Mouse (Mus musculus) adrenal gland, adult (tissue): ENCODE results near the gene Dnajc4.

Experiments used
- DNase-seq, 2 experiments: peaks; one replicate each; pipeline ENCODE4 v3.0.0; 2022 to 2023; ENCODE audit warnings: low spot score in 1 of 2; ENCODE audit not compliant: inconsistent age in 2 of 2

The Dnajc4 gene

DNA sequence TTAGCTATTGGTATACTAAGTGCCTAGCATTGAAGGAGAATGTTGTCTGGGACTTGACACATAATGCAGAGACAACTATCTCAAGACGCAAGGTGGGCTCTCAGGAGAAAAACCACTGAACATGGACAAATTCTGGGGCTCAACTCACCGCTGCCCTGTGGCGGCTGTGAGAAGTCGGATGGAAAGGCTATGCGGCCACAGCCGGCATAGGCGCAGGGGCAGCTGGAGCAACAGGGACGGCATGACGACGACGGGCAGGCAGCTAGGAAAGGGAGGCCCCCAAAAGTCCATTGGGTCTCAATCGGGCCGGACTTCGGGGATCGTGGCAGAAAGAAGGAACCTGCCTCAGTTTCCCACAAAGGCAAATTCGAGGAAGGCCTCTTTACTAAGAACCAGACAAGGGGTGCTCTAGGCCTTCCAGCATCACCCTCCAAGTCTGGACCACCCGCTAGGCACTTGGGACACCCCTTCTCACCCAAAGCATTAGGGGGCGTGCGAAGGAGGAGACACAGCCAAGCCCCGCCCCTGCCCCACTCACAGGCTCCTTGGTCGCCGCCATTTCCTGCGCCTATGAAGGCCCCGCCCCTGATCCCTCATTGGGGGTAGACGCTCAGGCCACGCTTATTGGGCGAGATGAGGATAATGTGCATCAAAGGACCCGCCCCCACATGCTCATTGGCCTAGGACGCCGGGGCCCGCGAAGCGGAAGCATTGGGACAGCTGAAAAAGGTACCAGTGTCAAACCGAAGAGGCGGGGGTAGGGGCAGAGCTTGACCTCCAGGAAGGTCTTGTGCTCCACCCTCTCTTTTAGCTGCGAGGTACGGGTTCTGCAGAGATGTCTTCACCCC lies at the start of gene Dnajc4:
TSS of gene Dnajc4 (minus strand) at position 562 of the 848 bp plus-strand sequence.
- DNase-seq: peak; percentile 97 to 98

DNA sequence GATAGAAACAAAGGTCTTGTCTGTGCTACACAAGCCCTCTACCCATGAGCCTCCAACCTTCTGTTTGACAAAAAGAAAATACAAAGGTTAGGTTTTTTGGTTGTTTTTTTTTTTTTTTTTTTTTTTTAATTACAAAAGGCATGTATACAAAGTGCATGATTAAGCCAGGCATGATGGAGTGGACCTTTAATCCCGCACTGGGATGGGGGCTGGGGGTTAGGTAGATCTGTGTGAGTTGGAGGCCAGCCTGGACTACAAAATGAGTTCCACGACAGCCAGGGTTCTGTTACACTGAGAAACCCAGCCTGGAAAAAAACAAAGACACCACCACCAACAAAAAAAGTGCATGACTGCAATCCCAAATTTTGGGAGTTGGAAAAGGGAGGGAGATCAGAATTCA lies 48.8 kb upstream of the Dnajc4 start:
- no peak for DNase-seq

DNA sequence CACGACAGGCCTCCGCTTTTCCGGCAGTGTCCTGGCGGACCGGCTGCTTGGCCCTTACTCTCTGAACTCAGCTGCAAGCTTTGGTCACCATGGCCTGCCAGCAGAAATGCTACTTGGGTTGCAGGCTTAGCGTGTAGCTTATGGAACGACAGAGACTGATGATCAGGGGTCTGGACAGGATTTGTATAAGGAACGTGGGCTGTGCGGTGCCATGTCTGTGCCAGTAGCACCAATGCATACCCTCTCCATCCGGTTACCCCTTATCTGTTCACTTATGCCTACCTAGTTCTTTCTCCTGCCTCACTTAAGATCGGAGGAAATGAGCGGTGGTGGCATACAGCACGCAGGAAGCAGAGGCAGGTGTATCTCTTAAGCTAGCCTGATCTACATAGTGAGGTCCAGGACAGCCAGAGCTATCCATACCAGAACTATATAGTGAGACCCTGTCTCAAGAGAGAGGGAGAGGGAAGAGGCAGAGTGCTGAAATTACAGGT lies 48.3 kb upstream of the Dnajc4 start:
- DNase-seq: no peak

DNA sequence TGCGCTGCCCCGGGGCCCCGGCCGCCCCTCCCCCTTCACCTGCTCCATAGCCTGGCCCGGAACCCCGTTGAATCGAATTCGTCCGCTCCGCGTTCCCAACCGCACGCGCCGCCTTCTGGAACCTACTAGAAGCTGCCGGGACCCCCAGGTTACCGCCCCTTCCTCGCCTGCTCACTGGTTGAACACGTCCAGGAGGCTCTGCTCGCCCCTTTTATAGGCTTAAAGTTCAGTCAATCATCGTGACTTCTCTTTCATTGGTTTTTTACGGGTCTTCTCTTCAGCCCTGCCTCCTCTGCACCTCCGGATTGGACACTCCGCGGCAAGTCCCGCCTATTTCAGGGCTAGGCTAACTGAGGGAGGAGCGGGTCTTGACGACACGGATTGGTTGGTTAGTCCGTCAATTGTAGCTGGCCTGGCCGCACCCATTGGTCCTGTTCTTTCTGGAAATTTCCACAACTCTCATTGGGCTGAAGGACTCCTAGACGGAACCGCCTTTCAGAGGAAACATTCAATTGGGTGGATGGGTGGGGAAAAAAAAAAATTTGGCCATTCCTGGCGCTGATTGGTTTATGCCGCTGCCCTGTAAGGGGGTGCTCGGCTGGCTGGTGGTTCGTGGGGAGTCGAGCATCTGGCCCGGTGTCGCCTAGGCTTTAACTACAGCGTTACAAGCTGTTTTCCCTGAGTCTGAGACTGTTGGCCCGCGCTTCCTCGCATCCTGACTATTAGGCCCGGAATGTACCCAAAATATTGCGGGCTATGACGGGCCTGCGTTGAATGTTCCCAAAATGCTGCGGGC lies 47.7 kb upstream of the Dnajc4 start, which contains the start of gene Stip1:
TSS of gene Stip1 (minus strand) at position 127 of the 796 bp plus-strand sequence.
- peak; percentile 100 for DNase-seq

DNA sequence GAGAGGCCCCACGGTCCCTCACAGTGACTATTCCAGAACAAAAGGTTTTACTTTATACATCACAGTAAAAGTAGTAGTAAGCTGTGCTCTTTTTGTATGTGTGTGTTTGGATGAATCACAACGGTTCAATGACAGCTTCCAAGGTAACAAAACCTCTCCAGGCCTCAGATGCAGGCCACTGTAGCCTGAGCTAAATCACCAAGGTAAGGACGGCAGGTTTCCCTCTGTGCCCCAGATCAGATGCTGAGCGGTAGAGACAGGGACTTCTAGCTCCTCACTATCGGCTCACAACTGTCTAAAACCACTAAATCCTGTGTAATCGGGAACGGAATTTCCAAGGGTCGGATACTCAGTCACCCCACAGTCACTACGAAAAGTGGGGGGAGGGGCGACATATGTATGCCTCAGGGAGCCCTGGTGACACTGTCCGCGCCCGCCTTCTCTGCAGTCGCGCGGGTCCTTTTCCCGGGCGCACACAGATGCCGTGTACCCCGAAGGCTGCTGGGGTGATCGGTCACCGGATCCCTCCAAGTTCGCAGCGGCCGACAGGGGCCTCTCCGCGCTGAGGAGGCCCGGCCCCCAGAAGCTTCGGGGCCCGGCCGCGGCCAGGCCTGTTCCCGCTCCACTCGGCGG lies 46.8 kb upstream of the Dnajc4 start:
- DNase-seq: peak; percentile 75 to 89

DNA sequence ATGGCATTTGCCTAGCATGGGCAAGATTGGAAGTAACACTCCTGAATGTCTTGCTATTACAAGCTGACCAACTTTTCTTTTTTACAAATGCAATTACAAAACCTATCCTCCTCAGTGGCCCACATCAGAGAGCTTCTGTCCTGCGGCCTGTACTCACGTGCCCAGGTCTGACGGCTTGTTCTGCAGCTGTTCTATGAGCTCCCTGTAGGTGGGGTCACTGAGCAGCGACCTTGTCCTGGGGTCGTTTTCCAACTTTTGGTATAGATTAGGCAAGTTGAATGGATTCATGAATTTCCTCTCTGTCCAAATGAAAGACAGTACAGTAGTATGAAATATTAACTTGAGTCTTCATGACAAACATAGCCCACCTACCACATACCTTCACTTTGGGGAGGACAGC lies 41.6 kb upstream of the Dnajc4 start:
- no peak for DNase-seq

DNA sequence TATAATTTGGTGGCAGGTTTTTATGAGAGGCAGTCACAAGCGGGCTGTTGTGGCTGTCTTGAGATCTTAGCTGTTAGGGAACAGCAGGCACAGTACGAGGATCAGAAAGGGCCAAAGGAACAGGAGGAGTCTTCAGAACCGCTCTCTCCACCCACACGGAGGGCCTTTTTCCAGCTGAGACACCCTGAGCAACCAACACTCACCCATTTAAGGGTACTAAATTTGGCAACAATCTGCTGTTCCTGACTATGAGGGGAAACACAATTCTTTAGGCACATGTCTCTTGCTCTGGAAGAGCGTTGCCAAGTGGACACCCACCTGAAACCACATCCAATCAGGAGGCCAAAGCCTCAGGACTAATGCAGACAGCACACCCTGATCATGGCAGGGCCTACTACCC lies 37.2 kb upstream of the Dnajc4 start:
- no peak for DNase-seq

DNA sequence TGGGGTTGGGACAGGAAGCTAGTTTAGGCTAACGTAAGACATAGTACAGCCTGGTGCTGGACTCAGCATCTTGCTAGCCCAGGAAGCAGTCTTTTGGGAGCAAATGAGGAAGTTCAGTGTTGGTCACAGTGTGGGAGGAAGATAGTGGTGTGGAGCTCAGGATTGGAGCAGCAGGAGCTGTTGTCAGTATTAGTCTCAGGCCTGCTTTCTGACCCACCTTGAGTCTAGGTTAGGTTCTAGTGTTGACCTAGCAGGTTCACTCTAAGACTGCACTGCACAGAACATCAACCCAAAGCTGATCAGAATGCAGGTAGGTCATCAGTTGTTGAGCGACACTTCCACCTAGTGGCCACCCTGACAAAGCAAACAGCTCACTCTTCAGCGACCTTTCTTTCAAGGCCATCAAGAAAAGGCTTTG lies 27.9 kb upstream of the Dnajc4 start:
- peak; percentile 80 to 90 for DNase-seq

DNA sequence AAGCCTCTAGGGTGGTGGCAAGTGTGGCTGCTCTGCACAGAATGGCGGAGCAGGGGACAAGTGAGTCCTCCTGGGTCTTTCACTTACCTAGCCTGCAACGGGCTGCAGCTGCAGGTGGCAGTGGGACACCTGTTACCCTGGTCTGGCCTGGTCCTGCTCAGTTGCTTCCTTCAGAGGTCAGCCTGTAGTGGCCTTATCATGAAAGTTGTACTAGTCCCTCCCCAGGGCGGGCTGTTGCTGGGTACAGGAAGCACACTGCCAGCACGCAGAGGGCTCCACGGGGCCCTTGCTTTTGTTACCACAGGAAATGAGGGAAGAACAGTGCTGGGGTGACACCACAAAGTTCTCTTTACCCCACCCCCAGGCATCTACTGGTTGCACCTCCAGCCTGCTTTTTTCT lies 26.8 kb upstream of the Dnajc4 start, which contains the start of gene Fermt3:
TSS of gene Fermt3 (minus strand) at position 279 of the 400 bp plus-strand sequence.
- DNase-seq: peak; percentile 49 to 69

DNA sequence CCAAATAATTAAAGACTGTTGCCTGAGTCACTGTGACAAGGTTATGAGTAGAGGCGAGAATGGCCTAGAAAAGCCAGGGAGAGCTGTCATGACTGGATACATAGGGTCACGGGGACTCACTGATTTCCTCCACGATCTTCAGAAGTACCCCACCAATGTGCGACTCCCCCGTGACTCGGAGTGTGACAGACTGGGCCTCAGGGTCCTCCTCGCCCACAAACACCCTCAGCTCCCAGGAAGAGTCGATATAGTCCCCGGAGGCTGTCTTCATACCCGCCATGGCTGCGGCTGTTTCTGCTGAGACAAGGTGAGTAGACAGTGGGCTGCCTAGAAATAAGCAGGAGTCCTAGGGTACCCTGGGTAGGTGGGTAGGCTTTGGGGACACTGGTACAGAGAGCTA lies 26.2 kb upstream of the Dnajc4 start:
- DNase-seq: peak in 1 of 2 experiments; percentile 56

DNA sequence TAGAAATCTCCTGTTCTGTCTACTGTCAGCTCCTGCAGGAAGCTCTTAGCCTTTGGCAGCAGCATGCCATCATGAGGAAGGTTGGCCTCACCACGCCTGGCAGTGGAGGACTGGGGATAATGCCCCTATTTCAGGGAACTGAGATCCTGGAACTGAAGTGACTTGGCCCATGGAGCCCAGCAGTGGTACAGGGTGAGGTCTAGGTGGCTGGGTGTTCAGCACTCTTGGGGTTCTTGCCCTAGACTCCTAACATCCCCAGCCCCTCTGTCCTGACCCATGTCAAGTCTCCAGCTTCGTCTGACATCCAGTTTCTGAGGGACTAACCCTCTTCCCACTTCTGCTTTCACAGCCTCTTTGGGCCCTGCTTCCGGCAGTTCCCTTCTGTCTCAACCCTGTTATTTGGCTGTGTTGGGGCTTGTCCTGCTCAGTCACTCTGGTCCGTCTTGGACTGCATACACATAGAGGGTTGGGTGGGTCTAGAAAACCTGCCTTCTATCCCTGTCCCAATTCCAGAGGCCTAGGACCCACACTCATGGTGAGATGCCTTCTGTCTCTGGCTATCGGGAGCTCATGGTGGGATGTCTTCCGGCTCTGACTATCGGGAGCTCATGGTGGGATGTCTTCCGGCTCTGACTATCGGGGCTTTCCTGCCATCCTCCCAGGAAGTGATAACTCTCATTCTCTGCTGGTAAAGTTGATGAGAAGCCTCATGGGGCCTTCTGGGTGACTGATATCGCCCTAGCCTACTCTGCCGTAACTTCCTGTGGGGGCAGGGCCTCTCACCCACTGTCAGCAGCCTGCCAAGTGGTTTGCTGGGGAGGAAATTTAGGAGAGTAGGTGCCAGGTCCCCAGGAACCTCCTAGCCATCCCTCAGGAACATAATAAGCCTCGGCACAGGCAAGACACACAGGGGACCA lies 25.4 kb upstream of the Dnajc4 start:
- peak in 1 of 2 experiments; percentile 50 for DNase-seq

DNA sequence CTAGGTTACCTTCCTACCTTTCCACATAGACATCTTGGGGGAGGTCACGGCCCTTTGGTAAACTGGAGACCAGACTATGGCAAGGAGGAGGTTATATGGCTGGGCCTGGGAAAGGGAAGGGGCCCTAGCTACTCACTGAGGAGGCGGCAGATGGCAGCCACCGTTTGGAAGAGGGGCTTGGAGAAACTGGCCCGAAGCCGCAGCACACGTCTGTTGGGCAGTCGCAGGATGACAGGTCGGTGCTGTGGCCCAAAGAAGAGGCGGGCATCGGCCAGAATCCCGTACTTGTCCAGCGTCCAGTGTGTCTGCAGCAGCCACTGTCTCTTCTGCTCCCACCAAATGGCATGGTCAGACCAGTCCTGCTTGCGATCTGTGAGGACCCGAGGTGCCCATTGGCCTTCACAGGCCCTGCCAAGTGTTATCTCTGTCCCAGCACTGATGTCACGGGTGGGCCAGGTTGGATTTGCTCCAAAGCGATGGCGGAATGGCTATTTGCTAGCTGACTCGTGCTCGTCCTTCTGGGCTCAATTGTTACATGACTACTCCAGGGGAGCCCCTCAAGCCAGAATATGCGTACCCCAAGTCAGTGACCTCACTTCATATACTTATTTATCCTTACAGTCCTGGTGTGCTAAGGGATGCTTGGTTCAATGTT lies 22.2 kb upstream of the Dnajc4 start:
- no peak for DNase-seq

DNA sequence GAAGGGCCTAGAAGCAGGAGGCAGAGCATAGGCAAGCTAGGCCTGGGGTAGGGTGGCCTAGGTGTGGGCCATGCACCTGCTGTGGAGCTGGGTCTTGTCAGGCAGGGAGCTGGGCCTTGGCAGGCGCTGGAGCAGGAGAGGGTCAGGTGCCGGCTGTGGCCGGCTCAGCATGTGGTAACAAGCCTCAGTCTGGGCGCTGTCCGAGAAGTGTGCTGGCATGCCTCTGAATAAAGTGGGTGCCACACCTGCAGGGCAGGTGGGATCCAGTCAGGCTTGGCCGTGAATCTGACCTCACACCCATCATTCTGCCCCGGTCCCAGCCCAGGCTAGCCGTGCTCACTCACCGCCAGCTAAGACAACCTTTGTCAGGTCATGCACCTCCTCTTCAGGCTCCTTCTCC lies 21.6 kb upstream of the Dnajc4 start:
- no peak for DNase-seq

DNA sequence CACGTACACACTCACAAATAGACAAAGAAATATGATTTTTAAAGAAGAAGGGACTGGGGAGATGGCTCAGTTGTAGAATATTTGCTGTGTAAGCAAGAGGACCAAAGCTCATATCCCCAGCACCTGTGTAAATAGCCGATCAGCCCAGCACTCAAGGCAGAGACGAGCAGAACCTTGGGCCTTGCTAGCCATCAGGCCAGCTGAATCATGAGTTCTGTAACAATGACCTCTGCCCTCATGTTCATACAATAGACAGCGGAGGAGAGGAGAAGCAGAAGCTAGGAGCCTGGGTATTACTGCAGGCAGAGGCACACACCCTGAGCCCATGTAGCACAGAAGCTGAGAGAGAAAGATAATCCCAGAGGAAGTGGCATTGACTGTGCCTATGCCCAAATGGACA lies 20.1 kb upstream of the Dnajc4 start:
- DNase-seq: no peak

DNA sequence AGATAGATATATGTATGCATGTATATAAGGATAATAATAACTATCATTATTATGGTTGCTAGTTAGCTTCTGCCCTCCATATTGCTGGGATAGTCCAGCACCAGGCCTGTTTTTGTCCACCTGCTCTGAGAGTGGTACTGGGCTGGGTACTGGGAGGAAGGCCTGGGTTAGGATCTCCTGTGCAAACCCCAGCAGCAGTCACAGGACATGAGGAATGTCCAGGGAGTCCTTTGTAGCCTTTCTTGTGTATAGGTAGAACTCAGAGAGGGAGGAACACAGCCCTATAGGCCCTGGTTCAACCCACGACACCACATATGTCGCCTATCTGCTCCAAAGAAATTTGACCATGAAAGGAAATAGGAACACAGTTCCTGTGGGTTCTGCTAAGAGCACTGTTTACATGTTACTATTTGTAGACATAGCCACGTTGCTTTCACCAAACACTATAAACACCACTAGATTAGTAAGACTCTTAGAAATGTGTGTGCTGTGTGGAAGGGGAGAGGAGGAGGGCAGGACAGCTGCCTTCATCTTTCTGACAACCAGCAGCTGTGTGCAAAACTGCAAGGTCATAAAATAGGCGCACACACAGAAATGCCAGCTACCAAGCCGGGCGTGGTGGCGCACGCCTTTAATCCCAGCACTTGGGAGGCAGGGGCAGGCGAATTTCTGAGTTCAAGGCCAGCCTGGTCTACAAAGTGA lies 14.7 kb upstream of the Dnajc4 start:
- DNase-seq: peak in 1 of 2 experiments; percentile 41

DNA sequence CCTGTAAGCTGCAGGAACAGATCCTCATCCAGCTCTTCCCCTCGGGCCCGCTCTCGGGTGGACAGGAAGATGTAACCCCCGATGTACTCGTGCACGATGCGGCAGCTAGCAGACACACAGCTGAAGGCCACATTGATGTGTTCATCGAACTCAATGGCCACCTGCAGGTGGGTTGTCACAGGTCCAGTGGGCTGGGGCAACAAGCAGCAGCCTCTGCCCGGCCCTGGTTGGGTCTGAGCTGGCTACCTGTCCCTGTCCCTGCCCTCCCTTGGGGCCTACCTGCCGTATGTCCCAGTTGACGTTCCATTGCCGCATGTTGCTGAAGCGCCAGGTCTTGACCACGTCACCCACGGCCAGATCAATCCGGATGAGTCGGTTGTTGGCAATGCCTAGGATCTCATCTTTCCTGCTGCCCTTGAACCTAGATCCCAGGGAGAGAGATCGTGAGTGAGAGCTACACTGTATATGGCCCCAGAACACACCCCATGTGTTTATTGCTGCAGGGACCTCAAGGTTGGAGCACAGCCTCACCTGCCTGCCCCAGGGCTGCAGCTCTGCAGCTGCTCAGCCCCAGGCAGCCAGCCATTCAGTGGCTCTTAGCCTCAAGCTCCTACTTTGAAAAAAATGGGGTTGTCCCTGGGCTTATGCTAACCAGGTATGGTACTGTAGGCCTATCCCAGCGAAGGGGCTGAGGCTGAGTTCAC lies 7.1 kb upstream of the Dnajc4 start:
- DNase-seq: peak in 1 of 2 experiments; percentile 39

DNA sequence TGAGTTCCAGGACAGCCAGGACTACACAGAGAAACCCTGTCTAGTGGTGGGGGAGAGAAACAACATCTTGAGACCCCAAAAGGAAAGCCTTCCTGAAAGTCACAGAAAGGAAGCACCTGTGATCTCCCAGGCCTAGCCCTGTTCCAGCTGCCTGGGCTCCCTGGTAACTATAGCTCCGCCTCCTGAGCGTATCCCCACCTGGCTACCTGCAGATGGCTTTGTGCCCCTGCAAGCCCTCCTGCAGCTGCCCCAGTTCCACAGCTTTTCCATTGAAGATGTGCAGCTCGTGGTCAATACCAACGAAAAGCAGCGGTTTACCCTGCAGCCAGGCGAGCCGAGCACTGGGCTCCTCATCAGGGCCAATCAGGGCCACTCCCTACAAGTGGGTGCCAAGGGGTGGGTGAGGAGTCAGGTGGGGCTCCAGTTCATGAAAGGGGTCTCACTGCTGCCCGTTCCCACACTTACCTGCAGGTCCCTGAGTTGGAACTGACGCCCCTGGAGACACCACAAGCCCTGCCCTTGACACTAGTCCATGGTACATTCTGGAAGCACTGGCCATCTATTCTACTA lies 5.4 kb upstream of the Dnajc4 start:
- peak in 1 of 2 experiments; percentile 39 for DNase-seq

DNA sequence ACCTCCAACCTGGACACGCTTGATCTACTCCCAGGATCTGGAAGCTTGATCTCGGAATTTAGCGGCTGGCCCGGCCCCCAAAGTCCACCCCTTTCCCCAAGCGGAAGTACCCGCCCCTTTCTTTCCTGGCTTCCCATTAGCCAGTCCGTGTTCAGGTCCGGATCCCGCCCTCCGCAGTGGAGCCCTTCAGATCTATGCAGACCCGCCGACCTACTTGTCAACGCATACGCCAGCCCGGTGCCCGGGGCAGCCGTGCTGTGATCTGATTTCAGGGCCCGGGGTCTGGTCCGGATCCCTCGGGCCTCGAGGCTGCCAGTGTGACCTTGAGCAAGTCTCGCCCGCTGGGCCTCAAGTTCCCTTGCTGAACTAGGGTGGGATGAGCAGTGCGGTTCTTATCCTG lies 3.6 kb upstream of the Dnajc4 start, which contains the start of the genes Nudt22 and Trpt1:
TSS of gene Nudt22 (minus strand) at position 112 of the 400 bp plus-strand sequence.
TSS of gene Trpt1 (plus strand) at position 126 of the 400 bp plus-strand sequence.
- peak; percentile 92 to 97 for DNase-seq
